Mouse (Mus musculus) midbrain, embryonic 12.5 days (tissue): ENCODE data around the gene Sppl3. TPM values are rescaled to one million over a fixed set of nuclear protein-coding genes. Genes with fewer than 3 reads are reported as not detected.

ENCODE experiments used
- ATAC-seq: fragments of 200-750 bp; cut with Nextera tagmentation; 2 replicates; pipeline ENCODE4 v1.8.0; 2017; ENCODE audit warnings: low read depth, moderate TSS enrichment, moderate library complexity; ENCODE audit not compliant: low FRiP score
- H3K27ac ChIP-seq: fragments of 300-500 bp; sonication (generic); replicated peaks from 2 replicates; pipeline ENCODE4 v1.5.1; 2016; ENCODE audit warnings: mild to moderate bottlenecking
- H3K27me3 ChIP-seq: fragments of 300-500 bp; sonication (generic); 2 replicates; pipeline ENCODE4 v1.6.1; 2016; ENCODE audit warnings: mild to moderate bottlenecking
- H3K36me3 ChIP-seq: fragments of 300-500 bp; sonication (generic); 2 replicates; pipeline ENCODE4 v1.6.1; 2016
- H3K4me1 ChIP-seq: fragments of 300-500 bp; sonication (generic); 2 replicates; pipeline ENCODE4 v1.6.1; 2016
- H3K4me2 ChIP-seq: fragments of 300-500 bp; sonication (generic); replicated peaks from 2 replicates; pipeline ENCODE4 v1.6.1; 2016; ENCODE audit warnings: mild to moderate bottlenecking, moderate library complexity
- H3K4me3 ChIP-seq: fragments of 300-500 bp; sonication (generic); 2 replicates; pipeline ENCODE4 v1.5.1; 2016; ENCODE audit warnings: mild to moderate bottlenecking
- H3K9ac ChIP-seq: fragments of 300-500 bp; sonication (generic); replicated peaks from 2 replicates; pipeline ENCODE4 v1.6.1; 2016; ENCODE audit warnings: mild to moderate bottlenecking, moderate library complexity
- H3K9me3 ChIP-seq: fragments of 300-500 bp; sonication (generic); 2 replicates; pipeline ENCODE4 v1.6.1; 2016; ENCODE audit warnings: mild to moderate bottlenecking
- WGBS: fragments of 180-500 bp; shearing (Covaris S2); methylation state at CpG from one replicate; pipeline ENCODE4 v1.1.7; 2016; 5-methylcytosine and 5-hydroxymethylcytosine counted together
- polyA plus RNA-seq: library from polyadenylated mRNA; unstranded; fragments of >200 nt; fragmentation: Nextera tagmentation; extraction: Ambion mirVana; gene quantifications from 2 replicates; pipeline ENCODE4 v1.2.1, GENCODE M21; 2016

Gene Sppl3
- polyA plus RNA-seq, 1 experiment from 2014 or later, result 16.6 TPM

GRCm38 (mm10) chr5:114973131-114973530 lies 37.8 kb upstream of the Sppl3 start:
- Histone ChIP-seq H3K36me3 (no peaks in the 10 kb centered on the region), H3K9me3 (no peaks in the 10 kb centered on the region), H3K4me3 (no peak overlapping the region), H3K9ac (no peak overlapping the region), H3K4me2 (no peak overlapping the region), H3K4me1 (peaks cover 5% of the 10 kb centered on the region), H3K27me3 (peaks cover 18% of the 10 kb centered on the region), H3K27ac (no peak overlapping the region)
- 82% methylated on average over 8 of the region's 8 CpGs for WGBS
- ATAC-seq, result no peak

GRCm38 (mm10) chr5:114976935-114977334 lies 34.0 kb upstream of the Sppl3 start:
- no peak overlapping the region for H3K9ac ChIP-seq
- no peaks in the 10 kb centered on the region for H3K9me3 ChIP-seq
- peaks cover 16% of the 10 kb centered on the region for H3K4me1 ChIP-seq
- no peaks in the 10 kb centered on the region for H3K36me3 ChIP-seq
- H3K27ac ChIP-seq, result no peak overlapping the region
- ATAC-seq, result no peak
- H3K4me3 ChIP-seq, result no peak overlapping the region
- H3K27me3 ChIP-seq, result no peaks in the 10 kb centered on the region
- H3K4me2 ChIP-seq, result no peak overlapping the region

- Histone ChIP-seq H3K9me3 (no peaks in the 10 kb centered on the region), H3K4me1 (peaks cover 16% of the 10 kb centered on the region), H3K4me2 (no peak overlapping the region), H3K4me3 (no peak overlapping the region), H3K27me3 (no peaks in the 10 kb centered on the region), H3K36me3 (no peaks in the 10 kb centered on the region), H3K27ac (no peak overlapping the region), H3K9ac (no peak overlapping the region)
- WGBS, result 77% methylated on average over 11 of the region's 11 CpGs
- no peak for ATAC-seq
These were observed 32.5 kb upstream of the Sppl3 start for GRCm38 (mm10) chr5:114978473-114978872.

- Histone ChIP-seq H3K27ac (no peak overlapping the region), H3K4me1 (peaks cover 16% of the 10 kb centered on the region), H3K4me3 (peak overlapping the region; percentile 38; the same call in 1 of the 2 replicates), H3K9me3 (no peaks in the 10 kb centered on the region), H3K9ac (no peak overlapping the region), H3K27me3 (no peaks in the 10 kb centered on the region), H3K4me2 (peak overlapping the region; percentile 74), H3K36me3 (no peaks in the 10 kb centered on the region)
- WGBS, result 5% methylated on average over 6 of the region's 6 CpGs
- ATAC-seq, result no peak
These were observed 32.1 kb upstream of the Sppl3 start for GRCm38 (mm10) chr5:114978888-114979249.

- no peak overlapping the region for H3K27ac ChIP-seq
- H3K9me3 ChIP-seq, result no peaks in the 10 kb centered on the region
- H3K36me3 ChIP-seq, result no peaks in the 10 kb centered on the region
- H3K4me3 ChIP-seq, result peak overlapping the region; percentile 38
- H3K27me3 ChIP-seq, result no peaks in the 10 kb centered on the region
- H3K4me1 ChIP-seq, result peaks cover 16% of the 10 kb centered on the region
- 5% methylated on average over 32 of the region's 32 CpGs for WGBS
- H3K9ac ChIP-seq, result peak overlapping the region; percentile 44
- H3K4me2 ChIP-seq, result peak overlapping the region; percentile 74
- 0 out of 2 replicates have a peak, but pooled peaks have one; percentile 30 for ATAC-seq
These were observed 31.5 kb upstream of the Sppl3 start for GRCm38 (mm10) chr5:114979250-114980121.

GRCm38 (mm10) chr5:114980122-114980748 lies 30.7 kb upstream of the Sppl3 start:
- Histone ChIP-seq H3K9me3 (no peaks in the 10 kb centered on the region), H3K27ac (no peak overlapping the region), H3K4me1 (peaks cover 16% of the 10 kb centered on the region), H3K27me3 (no peaks in the 10 kb centered on the region), H3K4me2 (peak overlapping the region; percentile 74), H3K4me3 (peak overlapping the region; percentile 38), H3K36me3 (no peaks in the 10 kb centered on the region), H3K9ac (peak overlapping the region; percentile 44; the same call in 1 of the 2 replicates)
- no peak; the same call in 1 of the 2 replicates for ATAC-seq
- 23% methylated on average over 16 of the region's 16 CpGs for WGBS

- Histone ChIP-seq H3K27ac (no peak overlapping the region), H3K4me2 (no peak overlapping the region), H3K4me3 (no peak overlapping the region), H3K4me1 (peaks cover 16% of the 10 kb centered on the region), H3K27me3 (no peaks in the 10 kb centered on the region), H3K36me3 (no peaks in the 10 kb centered on the region), H3K9me3 (no peaks in the 10 kb centered on the region), H3K9ac (no peak overlapping the region)
- ATAC-seq, result no peak
- WGBS, result 58% methylated on average over 15 of the region's 15 CpGs
These were observed 28.9 kb upstream of the Sppl3 start for GRCm38 (mm10) chr5:114982001-114982400.

GRCm38 (mm10) chr5:114985074-114985473 lies 25.9 kb upstream of the Sppl3 start:
- no peaks in the 10 kb centered on the region for H3K36me3 ChIP-seq
- H3K9me3 ChIP-seq, result peaks cover 5% of the 10 kb centered on the region; the same call in 1 of the 2 replicates
- H3K4me2 ChIP-seq, result no peak overlapping the region
- H3K27ac ChIP-seq, result no peak overlapping the region
- H3K4me1 ChIP-seq, result peaks cover 4% of the 10 kb centered on the region; the same call in 1 of the 2 replicates
- no peak for ATAC-seq
- no peaks in the 10 kb centered on the region for H3K27me3 ChIP-seq
- no peak overlapping the region for H3K9ac ChIP-seq
- H3K4me3 ChIP-seq, result no peak overlapping the region

- WGBS, result 85% methylated on average over 16 of the region's 16 CpGs
- ATAC-seq, result no peak
These were observed 14.5 kb upstream of the Sppl3 start for GRCm38 (mm10) chr5:114996447-114996846.

GRCm38 (mm10) chr5:114997327-114997726 lies 13.6 kb upstream of the Sppl3 start:
- ATAC-seq, result no peak
- Histone ChIP-seq H3K27me3 (no peaks in the 10 kb centered on the region), H3K9me3 (no peaks in the 10 kb centered on the region), H3K9ac (no peak overlapping the region), H3K4me3 (no peak overlapping the region), H3K36me3 (no peaks in the 10 kb centered on the region), H3K4me2 (no peak overlapping the region), H3K27ac (no peak overlapping the region), H3K4me1 (no peaks in the 10 kb centered on the region)
- WGBS, result 73% methylated on average over 6 of the region's 6 CpGs

More at GRCm38 (mm10) chr5:114996447-114996846, 14.5 kb upstream of the Sppl3 start:
- Histone ChIP-seq H3K27ac (no peak overlapping the region), H3K27me3 (no peaks in the 10 kb centered on the region), H3K4me3 (no peak overlapping the region), H3K9me3 (no peaks in the 10 kb centered on the region), H3K9ac (no peak overlapping the region), H3K4me1 (no peaks in the 10 kb centered on the region), H3K4me2 (no peak overlapping the region), H3K36me3 (no peaks in the 10 kb centered on the region)

- H3K9me3 ChIP-seq, result no peaks in the 10 kb centered on the region
- no peak overlapping the region for H3K4me2 ChIP-seq
- no peaks in the 10 kb centered on the region for H3K36me3 ChIP-seq
- 82% methylated on average over 2 of the region's 2 CpGs for WGBS
- no peak for ATAC-seq
- H3K4me1 ChIP-seq, result no peaks in the 10 kb centered on the region
- H3K9ac ChIP-seq, result no peak overlapping the region
- no peak overlapping the region for H3K4me3 ChIP-seq
- no peaks in the 10 kb centered on the region for H3K27me3 ChIP-seq
- H3K27ac ChIP-seq, result no peak overlapping the region
These were observed 10.4 kb upstream of the Sppl3 start for GRCm38 (mm10) chr5:115000503-115000902.

- Histone ChIP-seq H3K27ac (no peak overlapping the region), H3K4me3 (no peak overlapping the region), H3K4me2 (no peak overlapping the region), H3K9me3 (no peaks in the 10 kb centered on the region), H3K27me3 (no peaks in the 10 kb centered on the region), H3K4me1 (no peaks in the 10 kb centered on the region), H3K36me3 (no peaks in the 10 kb centered on the region), H3K9ac (no peak overlapping the region)
- WGBS, result 78% methylated on average over 8 of the region's 8 CpGs
- no peak for ATAC-seq
These were observed 9.5 kb upstream of the Sppl3 start for GRCm38 (mm10) chr5:115001464-115001863.
